In the genomic region with DNA sequence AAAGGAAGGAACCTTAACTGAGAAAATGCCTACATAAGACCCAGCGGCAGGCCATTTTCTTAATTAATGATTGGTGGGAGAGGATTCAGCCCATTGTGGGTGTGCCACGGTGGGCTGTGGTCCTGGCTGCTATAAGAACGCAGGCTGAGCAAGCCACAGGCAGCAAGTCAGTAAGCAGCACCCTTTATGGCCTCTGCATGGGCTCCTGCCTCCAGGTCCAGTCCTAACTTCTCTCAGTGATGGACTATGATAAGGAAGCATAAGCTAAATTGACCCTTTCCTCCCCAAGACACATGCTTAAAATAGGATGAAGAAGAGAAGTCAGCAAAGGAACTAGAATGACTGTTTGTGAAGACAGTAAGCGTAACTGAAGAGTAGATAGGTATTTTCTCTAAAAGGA, we compare ENCODE assay signal across 17 mouse cellular contexts.
"Had no signal": no experiment of that assay in that cellular context is flagged by ENCODE, and none has a peak within 500 bp of the region (broad histone marks: within the 10 kb centered on the region; RNA-seq: fewer than 3 reads in every experiment).

No protein-coding gene starts in this region.

- H3K27ac ChIP-seq: midbrain, embryonic 10.5 days; midbrain, embryonic 12.5 days; neural tube, embryonic 13.5 days; neural tube, embryonic 15.5 days had no signal

- H3K4me2 ChIP-seq: lung, embryonic 14.5 days; midbrain, embryonic 12.5 days; neural tube, embryonic 13.5 days; neural tube, embryonic 15.5 days had no signal

- H3K9me3 ChIP-seq: midbrain, embryonic 10.5 days; midbrain, embryonic 12.5 days; neural tube, embryonic 13.5 days; neural tube, embryonic 15.5 days had no signal

- H3K4me3 ChIP-seq: midbrain, embryonic 10.5 days; midbrain, embryonic 12.5 days; myocyte; neural tube, embryonic 13.5 days; neural tube, embryonic 15.5 days had no signal

- H3K4me1 ChIP-seq: midbrain, embryonic 10.5 days; midbrain, embryonic 12.5 days; neural tube, embryonic 13.5 days; neural tube, embryonic 15.5 days had no signal

- DNase-seq: lung, adult 18-20 months; lung, embryonic 14.5 days; lung, postnatal 10 days; lung, postnatal 4 days; midbrain, embryonic 14.5 days; right cerebral cortex, postnatal 25 days; right cerebral cortex, postnatal 4 days; spleen, adult 18-20 months; thymus, adult 18-20 months; thymus, postnatal 14 days; thymus, postnatal 36 days had no signal

- ATAC-seq: midbrain, embryonic 16.5 days had no signal

- H3K27me3 ChIP-seq: midbrain, embryonic 12.5 days; neural tube, embryonic 13.5 days; neural tube, embryonic 15.5 days had no signal

- H3K9ac ChIP-seq: lung, embryonic 14.5 days; midbrain, embryonic 12.5 days; neural tube, embryonic 13.5 days; neural tube, embryonic 15.5 days had no signal
